Mouse (Mus musculus) neural tube, embryonic 11.5 days (tissue): Measurements from ENCODE around the gene Lrp4. TPM values are rescaled to one million over a fixed set of nuclear protein-coding genes. Genes with fewer than 3 reads are reported as not detected.

Experiments
- ATAC-seq: fragments of 200-750 bp; cut with Nextera tagmentation; 2 replicates; pipeline ENCODE4 v1.8.0; 2017; ENCODE audit warnings: moderate number of reproducible peaks, mild to moderate bottlenecking, moderate TSS enrichment, moderate library complexity; ENCODE audit not compliant: insufficient read depth, low FRiP score, low TSS enrichment
- DNase-seq: peaks from one replicate; pipeline ENCODE4 v3.0.0-alpha.2; 2015; ENCODE audit warnings: low spot score
- H3K27ac ChIP-seq: fragments of 300-500 bp; sonication (generic); 2 replicates; pipeline ENCODE4 v1.5.1; 2014; ENCODE audit warnings: low read depth, mild to moderate bottlenecking, low read length
- H3K27me3 ChIP-seq: fragments of 300-500 bp; sonication (generic); 2 replicates; pipeline ENCODE4 v1.6.1; 2014; ENCODE audit warnings: mild to moderate bottlenecking, low read length, mixed read lengths; ENCODE audit not compliant: control insufficient read depth, insufficient read depth
- H3K36me3 ChIP-seq: fragments of 300-500 bp; sonication (generic); 2 replicates; pipeline ENCODE4 v1.6.1; 2014; ENCODE audit warnings: mild to moderate bottlenecking, low read length, moderate library complexity, mixed read lengths; ENCODE audit not compliant: control insufficient read depth, insufficient read depth
- H3K4me1 ChIP-seq: fragments of 300-500 bp; sonication (generic); 2 replicates; pipeline ENCODE4 v1.6.1; 2014; ENCODE audit warnings: low read length, mixed read lengths; ENCODE audit not compliant: control insufficient read depth, insufficient read depth
- H3K4me2 ChIP-seq: fragments of 300-500 bp; sonication (generic); 2 replicates; pipeline ENCODE4 v1.6.1; 2014; ENCODE audit warnings: low read depth, mild to moderate bottlenecking, moderate library complexity
- H3K4me3 ChIP-seq: fragments of 300-500 bp; sonication (generic); 2 replicates; pipeline ENCODE4 v1.5.1; 2014; ENCODE audit warnings: low read depth, low read length
- H3K9ac ChIP-seq: fragments of 300-500 bp; sonication (generic); 2 replicates; pipeline ENCODE4 v1.6.1; 2014; ENCODE audit warnings: mild to moderate bottlenecking, low read length
- H3K9me3 ChIP-seq: fragments of 300-500 bp; sonication (generic); 2 replicates; pipeline ENCODE4 v1.6.1; 2016; ENCODE audit warnings: low read length; ENCODE audit not compliant: control insufficient read depth
- WGBS: fragments of 180-500 bp; shearing (Covaris S2); extraction: QIAGEN DNeasy Blood & Tissue Kit; methylation state at CpG from one replicate; pipeline ENCODE4 v1.1.7; 2014; 5-methylcytosine and 5-hydroxymethylcytosine counted together
- polyA plus RNA-seq: library from polyadenylated mRNA; unstranded; fragments of >200 nt; fragmentation: Nextera tagmentation; extraction: Ambion mirVana; gene quantifications from 2 replicates; pipeline ENCODE4 v1.2.1, GENCODE M21; 2014

Lrp4 gene
- polyA plus RNA-seq, 1 experiment from 2014 or later = 5.8 TPM

DNA sequence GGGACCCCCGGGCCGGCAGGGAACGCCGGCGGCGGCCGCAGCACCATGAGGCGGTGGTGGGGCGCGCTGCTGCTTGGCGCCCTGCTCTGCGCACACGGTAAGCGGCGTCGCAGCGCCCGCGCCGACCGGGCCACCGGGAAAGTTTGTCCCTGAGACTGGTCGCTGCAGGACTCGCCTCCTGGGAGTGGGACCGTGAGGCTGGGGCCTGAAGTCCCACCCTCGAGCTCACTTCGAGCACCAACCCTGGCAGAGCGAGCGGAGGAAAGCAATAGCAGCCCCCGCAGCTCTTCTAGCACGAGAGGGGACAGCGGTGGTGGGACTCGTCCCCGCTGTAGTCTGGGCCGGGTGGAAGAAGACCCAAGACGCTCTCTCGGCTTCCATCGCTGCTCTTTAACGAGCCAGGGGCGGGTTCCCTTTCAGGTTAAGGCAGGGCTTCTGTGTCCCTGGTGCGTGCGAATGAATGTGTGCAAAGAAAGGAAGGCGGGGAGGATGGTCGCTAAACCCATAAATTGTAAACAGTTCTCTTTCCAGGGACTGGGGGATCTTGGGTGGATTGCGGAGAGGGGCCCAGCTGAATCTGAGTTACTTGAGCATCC, 443 bp downstream of the Lrp4 start:
- Histone ChIP-seq H3K27me3 (no peaks in the 10 kb centered on the region), H3K36me3 (no peaks in the 10 kb centered on the region), H3K4me1 (peaks cover 22% of the 10 kb centered on the region), H3K4me3 (peak overlapping the region; percentile 82), H3K9ac (peak overlapping the region; percentile 87), H3K9me3 (no peaks in the 10 kb centered on the region), H3K27ac (peak overlapping the region; percentile 82), H3K4me2 (peak overlapping the region; percentile 89)
- ATAC-seq = peak; percentile 49
- under 1% methylated on average over 45 of the region's 45 CpGs for WGBS
- DNase-seq = peak; percentile 71

DNA sequence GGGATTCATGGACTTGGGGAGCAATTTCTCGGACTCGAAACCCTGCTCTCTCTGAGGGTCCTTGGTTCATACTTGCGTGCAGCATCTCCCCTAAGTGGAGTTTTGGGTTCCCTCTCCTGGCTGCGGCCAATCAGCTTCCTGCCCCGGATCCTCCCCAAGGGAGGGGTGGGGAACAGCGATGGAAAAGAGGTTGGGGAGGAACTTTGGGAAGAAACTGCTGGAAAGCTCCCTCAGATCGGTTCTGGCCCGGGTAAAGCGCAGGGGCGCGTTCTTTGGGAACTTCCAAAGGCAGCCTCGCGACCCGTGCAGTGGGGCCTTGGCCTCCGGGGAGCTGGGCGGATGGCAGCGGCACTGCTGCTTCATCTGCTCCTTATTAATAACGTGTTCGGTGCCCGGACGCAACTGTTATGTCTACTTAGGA, 951 bp downstream of the Lrp4 start:
- Histone ChIP-seq H3K4me1 (peaks cover 26% of the 10 kb centered on the region), H3K36me3 (no peaks in the 10 kb centered on the region), H3K27ac (peak overlapping the region; percentile 82), H3K9me3 (no peaks in the 10 kb centered on the region), H3K4me2 (peak overlapping the region; percentile 89), H3K9ac (peak overlapping the region; percentile 87), H3K27me3 (no peaks in the 10 kb centered on the region), H3K4me3 (peak overlapping the region; percentile 82)
- peak; percentile 70 for DNase-seq
- WGBS = 0% methylated on average over 21 of the region's 21 CpGs
- ATAC-seq = peak; percentile 6

DNA sequence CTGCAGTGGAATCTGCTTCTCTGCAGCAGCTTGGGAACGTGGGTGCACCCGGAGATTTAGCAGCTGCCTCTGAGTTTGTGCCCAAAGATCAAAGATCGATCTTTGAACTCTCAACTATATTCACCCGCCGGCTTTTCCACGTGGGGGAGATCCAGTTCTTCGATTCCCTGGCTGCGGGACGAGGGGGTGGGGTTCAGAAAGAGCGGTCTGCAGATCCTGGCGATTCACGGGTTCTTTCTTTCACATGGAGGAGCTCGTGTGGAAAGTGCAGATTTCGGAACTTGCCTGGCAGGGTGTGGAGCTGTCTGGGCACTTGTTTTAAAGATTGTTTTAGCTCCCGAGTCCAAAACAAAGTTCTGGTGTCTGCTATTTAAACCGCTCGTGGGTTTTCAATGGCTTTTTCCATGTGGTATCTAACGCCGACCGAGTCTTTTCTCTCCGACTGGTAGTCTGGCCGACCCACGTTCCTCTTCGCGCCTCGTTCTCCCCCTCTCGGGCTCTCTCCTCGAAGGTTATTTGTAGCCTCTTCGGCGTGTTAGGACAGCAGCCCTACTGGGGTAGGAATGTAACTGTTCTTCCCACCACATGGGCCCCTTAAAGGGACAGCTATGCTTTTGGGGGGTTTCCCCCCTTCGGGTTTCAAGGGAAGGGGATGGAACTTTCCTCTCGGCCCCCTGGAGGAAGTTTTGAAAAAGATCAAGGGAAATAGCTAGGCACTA, 1.5 kb downstream of the Lrp4 start:
- Histone ChIP-seq H3K36me3 (no peaks in the 10 kb centered on the region), H3K27ac (peak overlapping the region; percentile 82), H3K9me3 (no peaks in the 10 kb centered on the region), H3K4me3 (peak overlapping the region; percentile 82), H3K4me1 (peaks cover 26% of the 10 kb centered on the region), H3K4me2 (peak overlapping the region; percentile 89), H3K9ac (peak overlapping the region; percentile 87), H3K27me3 (no peaks in the 10 kb centered on the region)
- WGBS = under 1% methylated on average over 32 of the region's 32 CpGs
- peak; percentile 78 for DNase-seq
- 0 out of 2 replicates have a peak, but pooled peaks have one; percentile 31 for ATAC-seq

DNA sequence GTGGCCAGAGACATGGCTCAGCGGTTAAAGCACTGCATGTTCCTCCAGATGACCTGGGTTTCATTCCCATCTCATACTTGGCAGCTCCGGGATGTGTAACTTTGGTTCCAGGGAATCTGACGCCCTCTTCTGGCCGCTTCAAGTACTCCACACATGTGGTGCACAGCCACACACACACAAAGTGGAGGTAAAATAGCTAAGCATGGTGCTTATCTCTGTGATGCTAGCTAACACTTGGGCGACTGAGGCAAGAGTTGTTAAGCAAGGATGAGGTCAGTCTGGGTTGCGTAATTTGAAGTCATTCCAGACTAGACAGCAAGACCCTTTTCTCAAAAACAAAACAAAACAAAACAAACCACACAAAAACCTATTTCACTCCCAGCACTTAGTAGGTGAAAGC, 2.8 kb downstream of the Lrp4 start:
- WGBS = 92% methylated on average over 6 of the region's 6 CpGs
- no peak for ATAC-seq
- DNase-seq = no peak
- Histone ChIP-seq H3K27ac (no peak overlapping the region), H3K4me2 (no peak overlapping the region; the same call in 1 of the 2 replicates), H3K27me3 (no peaks in the 10 kb centered on the region), H3K4me1 (peaks cover 26% of the 10 kb centered on the region), H3K36me3 (no peaks in the 10 kb centered on the region), H3K9me3 (no peaks in the 10 kb centered on the region), H3K4me3 (no peak overlapping the region), H3K9ac (no peak overlapping the region)

DNA sequence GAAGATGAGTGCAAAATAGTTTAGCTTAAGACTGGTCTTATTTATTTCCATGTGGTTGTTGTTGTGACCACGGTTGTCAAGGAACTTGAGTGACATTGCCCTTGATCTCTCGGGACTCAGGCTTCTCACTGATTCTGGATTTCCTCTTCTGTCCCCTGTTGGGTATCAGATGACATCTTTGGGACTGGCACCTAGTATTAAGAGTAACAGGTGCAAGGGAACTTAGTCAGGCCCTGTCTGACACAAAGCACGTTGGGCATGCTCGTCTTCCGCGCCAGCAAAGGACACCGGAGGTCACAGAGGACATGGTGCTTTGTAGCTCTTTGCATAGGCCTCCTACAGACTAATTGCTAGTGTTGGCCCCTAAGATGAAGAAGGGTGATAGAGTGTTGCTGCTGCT, 3.5 kb downstream of the Lrp4 start:
- Histone ChIP-seq H3K4me1 (peaks cover 24% of the 10 kb centered on the region), H3K27me3 (no peaks in the 10 kb centered on the region), H3K9ac (no peak overlapping the region), H3K4me3 (no peak overlapping the region), H3K36me3 (no peaks in the 10 kb centered on the region), H3K9me3 (no peaks in the 10 kb centered on the region), H3K27ac (no peak overlapping the region), H3K4me2 (no peak overlapping the region)
- WGBS = 57% methylated on average over 7 of the region's 7 CpGs
- no peak for ATAC-seq
- DNase-seq = no peak

DNA sequence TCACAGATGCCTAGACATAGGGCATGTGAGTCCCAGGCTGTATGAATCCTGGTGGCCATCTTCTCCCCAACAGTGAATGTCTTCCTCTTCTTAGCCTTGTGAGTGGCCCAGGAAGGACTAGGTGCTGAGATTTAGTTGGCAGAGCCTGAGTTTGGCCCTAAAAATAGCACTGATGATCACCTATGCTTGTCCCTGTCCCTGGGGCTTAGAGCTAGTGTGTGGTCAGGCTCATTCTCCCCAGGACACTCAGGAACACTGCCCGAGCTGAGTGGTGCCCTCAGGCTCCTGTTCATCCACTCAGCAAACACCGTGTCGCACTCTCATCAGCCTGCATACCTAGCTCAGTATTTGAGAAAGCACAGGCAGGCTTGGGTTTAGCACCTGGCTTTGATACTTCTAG, 4.0 kb downstream of the Lrp4 start:
- Histone ChIP-seq H3K36me3 (no peaks in the 10 kb centered on the region), H3K4me2 (0 out of 2 replicates have a peak overlapping the region, but pooled peaks have one; percentile 9), H3K9ac (no peak overlapping the region), H3K9me3 (no peaks in the 10 kb centered on the region), H3K27ac (no peak overlapping the region), H3K4me1 (peaks cover 24% of the 10 kb centered on the region), H3K4me3 (no peak overlapping the region), H3K27me3 (no peaks in the 10 kb centered on the region)
- DNase-seq (no peak), ATAC-seq (no peak)
- WGBS = 38% methylated on average over 3 of the region's 3 CpGs

DNA sequence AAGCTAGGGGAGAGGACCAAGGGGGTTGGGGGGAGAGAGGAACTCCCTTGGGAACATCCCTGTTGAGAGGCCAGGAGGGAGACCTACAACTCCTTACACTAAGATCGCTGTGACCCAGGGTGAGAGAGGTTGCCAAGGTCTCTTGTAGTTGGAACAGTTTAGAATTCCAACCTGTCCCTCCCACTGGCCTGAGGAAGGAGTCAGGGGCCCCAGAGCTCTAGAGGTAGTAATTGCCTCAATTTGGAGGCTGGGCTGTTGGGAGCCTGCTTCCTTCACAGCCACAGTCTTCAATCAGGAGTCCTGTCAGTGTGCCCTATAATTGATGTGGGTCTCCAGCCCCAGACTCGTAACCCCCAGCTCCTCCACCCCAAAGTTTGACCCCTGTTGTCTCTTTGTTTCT, 4.9 kb downstream of the Lrp4 start:
- H3K9ac ChIP-seq = no peak overlapping the region
- H3K27me3 ChIP-seq = no peaks in the 10 kb centered on the region
- no peak overlapping the region for H3K4me3 ChIP-seq
- ATAC-seq = no peak
- H3K4me1 ChIP-seq = peaks cover 21% of the 10 kb centered on the region
- peak overlapping the region; percentile 39 for H3K4me2 ChIP-seq
- no peak overlapping the region for H3K27ac ChIP-seq
- 0% methylated on average over 2 of the region's 2 CpGs for WGBS
- DNase-seq = no peak
- no peaks in the 10 kb centered on the region for H3K9me3 ChIP-seq
- H3K36me3 ChIP-seq = no peaks in the 10 kb centered on the region

DNA sequence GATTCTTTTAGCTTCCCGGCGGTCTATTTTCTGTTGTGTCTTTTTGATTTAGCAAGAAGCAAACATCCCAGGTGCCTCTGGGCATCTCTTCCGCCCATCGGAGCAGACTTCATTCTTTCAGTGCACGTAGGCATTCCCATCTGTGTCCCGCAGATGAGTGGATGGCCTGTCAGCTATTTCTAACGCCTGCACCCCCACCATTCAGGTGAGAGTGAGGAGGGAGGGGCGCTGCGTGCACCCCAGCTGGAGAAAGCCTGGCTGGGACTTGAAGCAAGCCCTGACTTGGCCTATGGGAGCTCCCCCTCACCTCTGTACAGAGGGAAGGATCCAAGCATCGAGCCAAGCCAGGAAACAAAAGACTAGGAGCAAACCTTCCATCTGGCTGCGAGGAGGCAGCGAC, 5.4 kb downstream of the Lrp4 start:
- no peak for DNase-seq
- no peak for ATAC-seq
- Histone ChIP-seq H3K4me3 (no peak overlapping the region), H3K9me3 (no peaks in the 10 kb centered on the region), H3K27ac (no peak overlapping the region), H3K27me3 (no peaks in the 10 kb centered on the region), H3K4me1 (peaks cover 24% of the 10 kb centered on the region), H3K9ac (peak overlapping the region; percentile 62), H3K4me2 (peak overlapping the region; percentile 39), H3K36me3 (no peaks in the 10 kb centered on the region)
- 5% methylated on average over 12 of the region's 12 CpGs for WGBS

DNA sequence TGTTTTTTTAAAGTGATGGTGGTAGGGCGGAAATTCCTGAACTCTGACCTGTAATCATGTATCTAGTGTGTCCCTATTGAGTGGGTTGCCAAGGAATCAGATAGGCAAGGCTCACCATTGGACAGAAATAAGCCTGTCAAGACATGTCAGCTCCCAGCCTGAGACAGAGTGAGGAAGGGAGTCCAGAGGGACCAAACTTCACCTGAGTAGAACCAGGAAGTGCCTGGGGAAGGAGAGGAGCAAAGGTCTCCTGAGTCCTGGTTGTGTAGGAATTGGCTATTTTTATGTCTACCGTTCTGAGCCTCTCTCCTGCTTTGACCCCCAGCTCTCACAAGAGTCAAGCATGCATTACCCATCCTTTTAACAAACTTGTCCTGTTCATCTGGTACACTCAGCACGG, 8.6 kb downstream of the Lrp4 start:
- H3K27ac ChIP-seq = no peak overlapping the region
- H3K4me1 ChIP-seq = peaks cover 36% of the 10 kb centered on the region
- WGBS = 84% methylated on average over 3 of the region's 3 CpGs
- ATAC-seq = no peak
- H3K4me3 ChIP-seq = no peak overlapping the region
- no peaks in the 10 kb centered on the region for H3K36me3 ChIP-seq
- no peaks in the 10 kb centered on the region for H3K27me3 ChIP-seq
- no peak for DNase-seq
- H3K4me2 ChIP-seq = no peak overlapping the region
- no peak overlapping the region for H3K9ac ChIP-seq
- H3K9me3 ChIP-seq = no peaks in the 10 kb centered on the region
